Mouse (Mus musculus): ENCODE data around the gene Pop7. TPM values are rescaled to one million over a fixed set of nuclear protein-coding genes. Genes with fewer than 3 reads are reported as not detected.

The Pop7 gene
- polyA plus RNA-seq (2014; fragmentation: Illumina TruSeq; extraction: RNeasy Lipid Tissue Mini Kit (QIAGEN cat#74804); ENCODE audit: low replicate concordance), result not detected

GRCm38 (mm10) chr5:137501709-137502666 is at the start of gene Pop7:
TSS of gene Pop7 (minus strand) at chr5:137502518.

GRCm38 (mm10) chr5:137533117-137533827 is 31.0 kb upstream of the Pop7 start, which contains the start of the genes Epo and Gnb2:
TSS of gene Epo (minus strand) at chr5:137533242.
TSS of gene Gnb2 (minus strand) at chr5:137533510.

GRCm38 (mm10) chr5:137518436-137518835 is 16.1 kb upstream of the Pop7 start, which contains the start of gene Gigyf1:
TSS of gene Gigyf1 (plus strand) at chr5:137518548.

GRCm38 (mm10) chr5:137476964-137477363 is 25.4 kb downstream of the Pop7 start, which contains the start of gene Zan:
TSS of gene Zan (minus strand) at chr5:137477064.

Other genes starting within 250 kb of the Pop7 start
- not detected for gene Ache, start 215.0 kb downstream of the Pop7 start, polyA plus RNA-seq (2014; fragmentation: Illumina TruSeq; extraction: RNeasy Lipid Tissue Mini Kit (QIAGEN cat#74804); ENCODE audit: low replicate concordance)
- 1.9 TPM for gene Ufsp1, start 207.9 kb downstream of the Pop7 start, polyA plus RNA-seq (2014; fragmentation: Illumina TruSeq; extraction: RNeasy Lipid Tissue Mini Kit (QIAGEN cat#74804); ENCODE audit: low replicate concordance)
- gene Srrt, start 194.8 kb downstream of the Pop7 start, polyA plus RNA-seq (2014; fragmentation: Illumina TruSeq; extraction: RNeasy Lipid Tissue Mini Kit (QIAGEN cat#74804); ENCODE audit: low replicate concordance), result 15.2 TPM
- gene Trip6, start 188.1 kb downstream of the Pop7 start, polyA plus RNA-seq (2014; fragmentation: Illumina TruSeq; extraction: RNeasy Lipid Tissue Mini Kit (QIAGEN cat#74804); ENCODE audit: low replicate concordance), result not detected
- 0.33 TPM for gene Slc12a9, start 168.9 kb downstream of the Pop7 start, polyA plus RNA-seq (2014; fragmentation: Illumina TruSeq; extraction: RNeasy Lipid Tissue Mini Kit (QIAGEN cat#74804); ENCODE audit: low replicate concordance)
- gene Ephb4, start 152.4 kb downstream of the Pop7 start, polyA plus RNA-seq (2014; fragmentation: Illumina TruSeq; extraction: RNeasy Lipid Tissue Mini Kit (QIAGEN cat#74804); ENCODE audit: low replicate concordance), result 4.2 TPM
- 0.19 TPM for gene Zan, start 25.5 kb downstream of the Pop7 start, polyA plus RNA-seq (2014; fragmentation: Illumina TruSeq; extraction: RNeasy Lipid Tissue Mini Kit (QIAGEN cat#74804); ENCODE audit: low replicate concordance)
- 0.97 TPM for gene Gigyf1, start 16.0 kb upstream of the Pop7 start, polyA plus RNA-seq (2014; fragmentation: Illumina TruSeq; extraction: RNeasy Lipid Tissue Mini Kit (QIAGEN cat#74804); ENCODE audit: low replicate concordance)
- not detected for gene Epo, start 30.7 kb upstream of the Pop7 start, polyA plus RNA-seq (2014; fragmentation: Illumina TruSeq; extraction: RNeasy Lipid Tissue Mini Kit (QIAGEN cat#74804); ENCODE audit: low replicate concordance)
- 1.5 TPM for gene Gnb2, start 31.0 kb upstream of the Pop7 start, polyA plus RNA-seq (2014; fragmentation: Illumina TruSeq; extraction: RNeasy Lipid Tissue Mini Kit (QIAGEN cat#74804); ENCODE audit: low replicate concordance)
- gene Actl6b, start 51.0 kb upstream of the Pop7 start, polyA plus RNA-seq (2014; fragmentation: Illumina TruSeq; extraction: RNeasy Lipid Tissue Mini Kit (QIAGEN cat#74804); ENCODE audit: low replicate concordance), result not detected
- gene Tfr2, start 67.3 kb upstream of the Pop7 start, polyA plus RNA-seq (2014; fragmentation: Illumina TruSeq; extraction: RNeasy Lipid Tissue Mini Kit (QIAGEN cat#74804); ENCODE audit: low replicate concordance), result not detected
- gene Mospd3, start 98.5 kb upstream of the Pop7 start, polyA plus RNA-seq (2014; fragmentation: Illumina TruSeq; extraction: RNeasy Lipid Tissue Mini Kit (QIAGEN cat#74804); ENCODE audit: low replicate concordance), result not detected
- gene Pcolce, start 111.3 kb upstream of the Pop7 start, polyA plus RNA-seq (2014; fragmentation: Illumina TruSeq; extraction: RNeasy Lipid Tissue Mini Kit (QIAGEN cat#74804); ENCODE audit: low replicate concordance), result 1.5 TPM
- gene Fbxo24, start 126.5 kb upstream of the Pop7 start, polyA plus RNA-seq (2014; fragmentation: Illumina TruSeq; extraction: RNeasy Lipid Tissue Mini Kit (QIAGEN cat#74804); ENCODE audit: low replicate concordance), result not detected
- 0.30 TPM for gene Lrch4, start 126.6 kb upstream of the Pop7 start, polyA plus RNA-seq (2014; fragmentation: Illumina TruSeq; extraction: RNeasy Lipid Tissue Mini Kit (QIAGEN cat#74804); ENCODE audit: low replicate concordance)
- gene Gm20605, start 126.7 kb upstream of the Pop7 start, polyA plus RNA-seq (2014; fragmentation: Illumina TruSeq; extraction: RNeasy Lipid Tissue Mini Kit (QIAGEN cat#74804); ENCODE audit: low replicate concordance), result not detected
- gene Sap25, start 138.8 kb upstream of the Pop7 start, polyA plus RNA-seq (2014; fragmentation: Illumina TruSeq; extraction: RNeasy Lipid Tissue Mini Kit (QIAGEN cat#74804); ENCODE audit: low replicate concordance), result not detected
- gene Irs3, start 143.2 kb upstream of the Pop7 start, polyA plus RNA-seq (2014; fragmentation: Illumina TruSeq; extraction: RNeasy Lipid Tissue Mini Kit (QIAGEN cat#74804); ENCODE audit: low replicate concordance), result not detected
- gene Agfg2, start 182.2 kb upstream of the Pop7 start, polyA plus RNA-seq (2014; fragmentation: Illumina TruSeq; extraction: RNeasy Lipid Tissue Mini Kit (QIAGEN cat#74804); ENCODE audit: low replicate concordance), result 2.0 TPM
- gene Nyap1, start 239.1 kb upstream of the Pop7 start, polyA plus RNA-seq (2014; fragmentation: Illumina TruSeq; extraction: RNeasy Lipid Tissue Mini Kit (QIAGEN cat#74804); ENCODE audit: low replicate concordance), result 0.22 TPM
- 1.5 TPM for gene Tsc22d4, start 243.2 kb upstream of the Pop7 start, polyA plus RNA-seq (2014; fragmentation: Illumina TruSeq; extraction: RNeasy Lipid Tissue Mini Kit (QIAGEN cat#74804); ENCODE audit: low replicate concordance)

Data from small intestine, adult 10 weeks (tissue).